Mouse (Mus musculus): ENCODE data around the gene Ube2l3. TPM values are rescaled to one million over a fixed set of nuclear protein-coding genes. Genes with fewer than 3 reads are reported as not detected.
"Not testable (repeated sequence)": the region's sequence is repeated elsewhere in the genome, so short reads cannot be mapped to it uniquely, and the experiment has no call there.

Gene Ube2l3
- polyA plus RNA-seq, 1 experiment from 2014 or later = 316 TPM

GRCm38 (mm10) chr16:17237634-17238033 is 35.2 kb upstream of the Ube2l3 start:
- ATAC-seq (replicated peaks; ENCODE audit: low FRiP score, low read depth) (no peak), DNase-seq (ENCODE audit: low spot score) (no peak)
- no peak overlapping the region for H3K4me3 ChIP-seq (replicated peaks; ENCODE audit: low read depth, low read length)
- no peak overlapping the region for H3K4me2 ChIP-seq (ENCODE audit: low read length)
- no peaks in the 10 kb centered on the region for H3K9me3 ChIP-seq (replicated peaks; ENCODE audit: low read length)
- no peaks in the 10 kb centered on the region for H3K27me3 ChIP-seq (ENCODE audit: insufficient read depth, low read length)
- WGBS = 79% methylated on average over 3 of the region's 3 CpGs
- H3K4me1 ChIP-seq (replicated peaks; ENCODE audit: insufficient read depth, low read length) = peaks cover 27% of the 10 kb centered on the region
- H3K9ac ChIP-seq (ENCODE audit: low read depth, low read length) = no peak overlapping the region
- no peak for TF ChIP-seq CTCF (IDR thresholded peaks at IDR 0.05; ENCODE audit: low read depth)
- no peak overlapping the region for H3K27ac ChIP-seq
- H3K36me3 ChIP-seq (ENCODE audit: insufficient read depth, low read length) = no peaks in the 10 kb centered on the region

- TF ChIP-seq CTCF (IDR thresholded peaks at IDR 0.05; ENCODE audit: low read depth) = no peak
- ATAC-seq (replicated peaks; ENCODE audit: low FRiP score, low read depth) (no peak), DNase-seq (ENCODE audit: low spot score) (peak; percentile 57)
- Histone ChIP-seq H3K4me2 (ENCODE audit: low read length) (peak overlapping the region; percentile 95), H3K9ac (ENCODE audit: low read depth, low read length) (peak overlapping the region; percentile 93; the same call in 1 of the 2 replicates), H3K36me3 (ENCODE audit: insufficient read depth, low read length) (no peaks in the 10 kb centered on the region), H3K9me3 (replicated peaks; ENCODE audit: low read length) (no peaks in the 10 kb centered on the region), H3K4me1 (replicated peaks; ENCODE audit: insufficient read depth, low read length) (peaks cover 27% of the 10 kb centered on the region), H3K27ac (peak overlapping the region; percentile 42), H3K27me3 (ENCODE audit: insufficient read depth, low read length) (no peaks in the 10 kb centered on the region), H3K4me3 (replicated peaks; ENCODE audit: low read depth, low read length) (peak overlapping the region; percentile 93)
- WGBS = 24% methylated on average over 9 of the region's 9 CpGs
Observed at GRCm38 (mm10) chr16:17234916-17235665, 32.6 kb upstream of the Ube2l3 start.

- H3K4me1 ChIP-seq (replicated peaks; ENCODE audit: insufficient read depth, low read length) = peaks cover 27% of the 10 kb centered on the region
- ATAC-seq (replicated peaks; ENCODE audit: low FRiP score, low read depth) = no peak
- WGBS = under 1% methylated on average over 12 of the region's 12 CpGs
- peak; percentile 51 for DNase-seq (ENCODE audit: low spot score)
- H3K4me3 ChIP-seq (replicated peaks; ENCODE audit: low read depth, low read length) = peak overlapping the region; percentile 93
- no peaks in the 10 kb centered on the region for H3K36me3 ChIP-seq (ENCODE audit: insufficient read depth, low read length)
- H3K4me2 ChIP-seq (ENCODE audit: low read length) = peak overlapping the region; percentile 95
- no peak for TF ChIP-seq CTCF (IDR thresholded peaks at IDR 0.05; ENCODE audit: low read depth)
- H3K27ac ChIP-seq = no peak overlapping the region
- H3K27me3 ChIP-seq (ENCODE audit: insufficient read depth, low read length) = no peaks in the 10 kb centered on the region
- peak overlapping the region; percentile 93 for H3K9ac ChIP-seq (ENCODE audit: low read depth, low read length)
- no peaks in the 10 kb centered on the region for H3K9me3 ChIP-seq (replicated peaks; ENCODE audit: low read length)
Observed at GRCm38 (mm10) chr16:17234499-17234895, 32.0 kb upstream of the Ube2l3 start.

DNA sequence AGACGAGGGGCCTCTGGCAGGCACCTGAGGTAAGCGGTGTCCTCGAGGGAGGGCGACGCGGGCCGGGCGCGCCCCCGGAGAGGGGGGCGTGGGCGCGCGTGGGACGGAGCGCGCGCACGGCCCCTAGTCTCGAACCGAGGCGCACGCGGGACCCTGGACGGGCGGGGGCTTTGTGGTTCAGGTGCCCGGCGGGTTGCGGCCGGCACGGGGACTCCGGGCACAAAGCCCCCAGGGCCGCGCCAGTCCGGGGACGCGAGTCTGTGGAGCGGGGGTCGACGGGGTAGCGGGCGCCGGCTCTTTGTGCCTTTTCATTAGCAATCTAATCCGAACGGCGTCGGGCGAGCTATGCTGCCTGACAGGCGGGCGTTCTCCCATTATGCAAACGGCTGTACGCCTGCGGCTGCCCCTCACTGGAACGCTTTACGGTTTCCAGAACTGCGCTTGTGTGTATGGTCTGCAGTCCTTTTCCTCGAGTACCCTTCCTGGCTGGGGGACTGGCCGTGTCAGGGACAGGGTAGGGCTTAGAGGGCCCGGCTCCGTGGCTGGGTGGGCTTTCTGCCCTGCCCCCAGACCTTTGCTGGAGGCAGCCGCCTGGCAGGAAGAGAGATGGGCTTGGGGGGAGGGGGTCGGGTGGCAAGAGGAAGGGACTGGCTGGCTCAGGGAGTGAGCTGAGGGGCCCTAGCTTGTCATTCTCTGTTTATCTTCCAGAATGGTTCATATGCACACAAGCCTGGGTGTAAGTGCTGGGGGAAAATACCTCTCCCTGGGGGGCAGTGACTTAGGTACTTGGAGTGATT is 31.5 kb upstream of the Ube2l3 start:
- H3K9ac ChIP-seq (ENCODE audit: low read depth, low read length) = peak overlapping the region; percentile 93
- WGBS = under 1% methylated on average over 62 of the region's 62 CpGs
- no peaks in the 10 kb centered on the region for H3K27me3 ChIP-seq (ENCODE audit: insufficient read depth, low read length)
- H3K36me3 ChIP-seq (ENCODE audit: insufficient read depth, low read length) = no peaks in the 10 kb centered on the region
- H3K9me3 ChIP-seq (replicated peaks; ENCODE audit: low read length) = no peaks in the 10 kb centered on the region
- H3K4me3 ChIP-seq (replicated peaks; ENCODE audit: low read depth, low read length) = peak overlapping the region; percentile 93
- H3K27ac ChIP-seq = peak overlapping the region; percentile 92
- no peak for TF ChIP-seq CTCF (IDR thresholded peaks at IDR 0.05; ENCODE audit: low read depth)
- peak; percentile 65 for DNase-seq (ENCODE audit: low spot score)
- ATAC-seq (replicated peaks; ENCODE audit: low FRiP score, low read depth) = peak; percentile 67
- peaks cover 24% of the 10 kb centered on the region for H3K4me1 ChIP-seq (replicated peaks; ENCODE audit: insufficient read depth, low read length)
- H3K4me2 ChIP-seq (ENCODE audit: low read length) = peak overlapping the region; percentile 95

DNA sequence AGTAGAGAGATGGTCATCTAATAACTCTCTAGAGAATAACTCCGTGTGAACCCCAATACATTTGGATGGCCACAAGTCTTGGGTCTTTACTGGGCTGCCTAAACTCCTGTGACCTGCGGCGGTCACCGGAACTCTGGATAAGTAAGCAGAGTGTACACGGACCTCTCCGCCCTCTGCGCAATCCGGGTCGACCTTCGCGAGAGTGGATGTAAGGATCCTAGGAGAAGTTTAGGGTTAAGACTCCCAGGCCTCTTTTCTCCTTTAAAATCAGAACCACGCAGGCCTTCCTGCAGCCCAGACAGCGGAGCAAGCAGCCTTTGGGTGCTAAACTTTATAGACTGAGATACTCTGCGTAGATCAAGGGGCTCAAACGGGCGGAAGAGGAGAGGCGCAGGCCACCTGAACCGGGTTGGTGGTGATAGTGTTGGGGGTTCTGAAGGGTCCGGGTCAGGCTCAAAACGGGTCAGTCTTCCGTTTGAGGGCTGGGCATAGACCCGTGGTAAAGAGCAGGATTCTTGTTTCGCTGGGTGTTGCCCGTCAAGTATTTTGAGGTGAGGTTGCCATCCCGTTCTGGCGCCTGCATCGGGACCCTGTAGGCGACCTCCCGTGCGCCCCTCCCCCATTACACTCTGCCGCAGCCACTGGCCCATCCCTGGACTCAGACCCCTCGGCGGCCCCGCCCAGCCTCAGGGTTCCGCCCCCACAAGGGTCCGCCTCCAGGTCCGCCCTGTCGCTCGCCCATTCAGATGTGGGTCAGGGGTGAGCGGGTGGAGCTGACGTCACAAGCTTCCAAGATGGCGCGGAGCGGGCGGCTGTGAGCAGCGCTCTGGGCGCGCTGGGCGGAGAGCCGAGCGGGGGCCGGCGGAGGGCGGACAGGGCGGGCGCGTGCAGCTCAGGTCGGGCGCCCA is 30.6 kb upstream of the Ube2l3 start, which contains the start of gene Hic2:
Gene Hic2 (plus strand): TSS at position 779 of the 908 bp plus-strand sequence.
- peak within 1 kb of the TSS; percentile 93 for H3K9ac ChIP-seq (ENCODE audit: low read depth, low read length)
- H3K36me3 ChIP-seq (ENCODE audit: insufficient read depth, low read length) = no peaks in the 10 kb centered on the region
- TF ChIP-seq CTCF (IDR thresholded peaks at IDR 0.05; ENCODE audit: low read depth) = peak; percentile 11; the same call in 1 of the 2 replicates
- peak within 1 kb of the TSS; percentile 95 for H3K4me2 ChIP-seq (ENCODE audit: low read length)
- H3K27me3 ChIP-seq (ENCODE audit: insufficient read depth, low read length) = no peaks in the 10 kb centered on the region
- H3K9me3 ChIP-seq (replicated peaks; ENCODE audit: low read length) = no peaks in the 10 kb centered on the region
- 1% methylated on average over 59 of the region's 59 CpGs for WGBS
- peak within 1 kb of the TSS; percentile 92 for H3K27ac ChIP-seq
- peak within 1 kb of the TSS; percentile 93 for H3K4me3 ChIP-seq (replicated peaks; ENCODE audit: low read depth, low read length)
- H3K4me1 ChIP-seq (replicated peaks; ENCODE audit: insufficient read depth, low read length) = peaks cover 20% of the 10 kb centered on the region
- DNase-seq (ENCODE audit: low spot score) = peak; percentile 97
- peak; percentile 98 for ATAC-seq (replicated peaks; ENCODE audit: low FRiP score, low read depth)

DNA sequence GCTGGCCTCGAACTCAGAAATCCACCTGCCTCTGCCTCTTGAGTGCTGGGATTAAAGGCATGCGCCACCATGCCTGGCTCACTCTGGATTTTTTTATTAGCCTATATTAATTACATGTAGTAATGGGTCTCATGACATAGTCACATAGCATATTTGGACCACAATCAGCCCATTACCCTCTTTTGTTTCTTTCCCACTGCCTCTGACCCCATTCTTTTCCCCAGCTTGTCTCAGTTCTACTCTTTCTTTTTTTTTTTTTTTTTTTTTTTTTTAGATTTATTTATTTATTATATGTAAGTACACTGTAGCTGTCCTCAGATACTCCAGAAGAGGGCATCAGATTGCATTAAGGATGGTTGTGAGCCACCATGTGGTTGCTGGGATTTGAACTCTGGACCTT is 29.1 kb upstream of the Ube2l3 start:
- not testable (repeated sequence) for H3K9ac ChIP-seq (ENCODE audit: low read depth, low read length); H3K27me3 ChIP-seq (ENCODE audit: insufficient read depth, low read length); H3K36me3 ChIP-seq (ENCODE audit: insufficient read depth, low read length); H3K9me3 ChIP-seq (replicated peaks; ENCODE audit: low read length); H3K27ac ChIP-seq; H3K4me3 ChIP-seq (replicated peaks; ENCODE audit: low read depth, low read length); ATAC-seq (replicated peaks; ENCODE audit: low FRiP score, low read depth); H3K4me2 ChIP-seq (ENCODE audit: low read length); DNase-seq (ENCODE audit: low spot score)
- 91% methylated on average over 2 of the region's 2 CpGs for WGBS
- H3K4me1 ChIP-seq (replicated peaks; ENCODE audit: insufficient read depth, low read length) = peaks cover 20% of the 10 kb centered on the region
